Mouse (Mus musculus) kidney, adult 2 months (tissue): Measurements from ENCODE around the gene Mtf2. TPM values are rescaled to one million over a fixed set of nuclear protein-coding genes. Genes with fewer than 3 reads are reported as not detected.

Source experiments
- DNase-seq: peaks from one replicate; pipeline ENCODE4 v3.0.0; 2021
- H3K27ac ChIP-seq: fragments of 200-500 bp; 2 replicates; pipeline ENCODE4 v1.5.1; 2012; ENCODE audit warnings: low read depth, low read length, control low read depth, inconsistent platforms; ENCODE audit not compliant: insufficient read depth
- H3K27me3 ChIP-seq: fragments of 200-500 bp; replicated peaks from 2 replicates; pipeline ENCODE4 v1.6.1; 2012; ENCODE audit warnings: mild to moderate bottlenecking, moderate library complexity, low read length, inconsistent platforms; ENCODE audit not compliant: control insufficient read depth, insufficient read depth
- H3K36me3 ChIP-seq: fragments of 200-500 bp; 2 replicates; pipeline ENCODE4 v1.6.1; 2012; ENCODE audit warnings: mild to moderate bottlenecking, moderate library complexity, low read length, inconsistent platforms; ENCODE audit not compliant: control insufficient read depth, insufficient read depth
- H3K4me1 ChIP-seq: fragments of 200-500 bp; 2 replicates; pipeline ENCODE4 v1.6.1; 2011; ENCODE audit warnings: low read length; ENCODE audit not compliant: control insufficient read depth, insufficient read depth
- H3K4me3 ChIP-seq: fragments of 200-500 bp; 2 replicates; pipeline ENCODE4 v1.5.1; 2011; ENCODE audit warnings: mild to moderate bottlenecking, low read depth, low read length, control low read depth; ENCODE audit not compliant: insufficient read depth
- CTCF ChIP-seq: fragments of 200-500 bp; conservative IDR thresholded peaks from 2 replicates; pipeline ENCODE4 v1.5.1; 2011; ENCODE audit warnings: low read depth, mild to moderate bottlenecking, control low read depth, low read length, moderate library complexity, mixed read lengths; ENCODE audit not compliant: insufficient read depth, insufficient read length
- POLR2A ChIP-seq: fragments of 200-500 bp; IDR thresholded peaks from one replicate; pipeline ENCODE4 v1.6.1; 2011; ENCODE audit warnings: low read depth, low read length, control low read depth
- WGBS: fragments of 180-500 bp; shearing (Covaris S2); methylation state at CpG from one replicate; pipeline ENCODE4 v1.1.7; 2018; 5-methylcytosine and 5-hydroxymethylcytosine counted together
- polyA plus RNA-seq: library from polyadenylated mRNA; depleted of rRNA; stranded (reverse); fragments of >200 nt; gene quantifications from 2 replicates; pipeline ENCODE4 v1.2.3, GENCODE M21; 2012; rRNA removed

The Mtf2 gene
- polyA plus RNA-seq, 1 experiment: 8.1 TPM

DNA sequence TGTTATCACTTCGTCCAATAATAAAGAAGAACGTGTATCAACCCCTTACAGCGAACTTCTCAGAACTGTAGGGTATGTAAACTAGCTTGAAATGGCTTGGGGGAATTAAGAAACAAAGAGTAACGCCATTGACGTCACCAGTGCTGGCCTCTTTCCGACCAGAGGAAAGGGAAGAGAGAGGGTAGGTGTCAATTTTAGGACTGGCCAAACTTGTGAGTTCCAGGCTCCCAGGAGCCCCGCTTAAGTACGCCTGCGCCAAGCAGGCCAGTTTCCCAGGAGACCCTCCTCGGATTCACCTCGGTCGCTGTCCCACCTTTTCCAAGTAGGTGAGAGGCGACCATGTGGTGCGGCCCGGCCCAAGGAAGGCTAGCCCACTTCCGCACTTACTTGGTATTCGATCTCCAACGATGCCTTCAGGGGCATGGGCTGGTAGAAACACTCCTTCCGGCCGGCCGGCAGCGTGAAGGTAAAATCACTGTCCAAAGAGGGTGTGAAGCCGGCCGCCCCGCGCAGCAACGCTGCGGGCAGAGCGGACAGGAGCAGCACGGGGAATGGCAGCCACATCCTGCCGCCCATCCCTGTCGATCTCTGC is 66.5 kb downstream of the Mtf2 start:
- WGBS: under 1% methylated on average over 32 of the region's 32 CpGs
- no peak for TF ChIP-seq CTCF
- no peak for TF ChIP-seq POLR2A

DNA sequence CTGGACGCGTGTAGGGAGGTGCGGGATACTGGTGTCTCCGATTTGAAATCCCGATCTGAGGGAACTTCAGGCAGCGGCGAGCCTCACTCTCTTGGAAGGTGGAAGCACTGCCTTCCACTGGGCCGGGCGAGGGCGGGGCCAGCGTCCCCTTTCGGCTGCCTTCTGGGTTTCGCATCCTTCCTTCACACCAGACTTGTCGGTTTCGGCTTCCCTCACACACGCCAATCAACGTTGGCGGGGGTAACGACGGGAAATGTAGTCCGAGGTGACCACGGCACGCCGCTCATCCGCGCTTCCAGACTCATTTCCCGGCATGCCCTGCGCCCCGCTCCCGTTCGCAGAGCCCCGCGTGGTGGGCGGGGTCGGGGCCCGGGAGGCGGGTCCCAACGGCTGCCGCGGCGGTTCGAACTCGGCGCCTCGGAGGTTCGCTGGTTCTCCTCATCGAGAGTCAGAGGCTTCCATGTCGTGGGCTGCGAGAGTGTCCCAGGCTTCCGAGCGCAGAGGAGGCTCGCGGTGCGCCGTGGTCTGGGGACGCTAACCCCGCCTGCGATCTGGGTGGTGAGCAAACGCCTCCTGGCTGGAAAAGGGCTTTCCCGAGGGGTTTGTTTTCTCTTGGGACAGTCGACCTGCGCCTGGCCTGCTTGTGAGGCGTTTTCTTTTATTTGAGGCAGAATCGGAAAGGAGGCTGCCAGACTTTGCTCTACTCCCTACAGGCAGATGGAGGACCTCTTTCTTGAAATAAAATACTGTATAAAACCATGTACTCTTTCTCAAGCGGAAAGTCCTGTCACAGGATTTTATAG is 67.2 kb downstream of the Mtf2 start, which contains the start of the genes Tmed5 and Ccdc18:
TSS of gene Tmed5 (minus strand) at position 180 of the 803 bp plus-strand sequence.
TSS of gene Ccdc18 (plus strand) at position 435 of the 803 bp plus-strand sequence.
- under 1% methylated on average over 65 of the region's 65 CpGs for WGBS
- peak within 1 kb of the TSS; percentile 77 for H3K27ac ChIP-seq
- peak within 1 kb of the TSS; percentile 91 for H3K4me3 ChIP-seq
- TF ChIP-seq POLR2A (peak; percentile 37), CTCF (peak; percentile 22; the same call in 1 of the 2 replicates)
- no peaks in the 10 kb centered on the region for H3K36me3 ChIP-seq
- no peaks in the 10 kb centered on the region for H3K27me3 ChIP-seq
- no peaks in the 10 kb centered on the region; the same call in 1 of the 2 replicates for H3K4me1 ChIP-seq
- DNase-seq: peak; percentile 99

More for the DNA sequence above, 66.5 kb downstream of the Mtf2 start:
- H3K27ac ChIP-seq: peak overlapping the region; percentile 77
- peak; percentile 61 for DNase-seq
- peak overlapping the region; percentile 91 for H3K4me3 ChIP-seq
- no peaks in the 10 kb centered on the region for H3K36me3 ChIP-seq
- H3K27me3 ChIP-seq: no peaks in the 10 kb centered on the region
- no peaks in the 10 kb centered on the region; the same call in 1 of the 2 replicates for H3K4me1 ChIP-seq

DNA sequence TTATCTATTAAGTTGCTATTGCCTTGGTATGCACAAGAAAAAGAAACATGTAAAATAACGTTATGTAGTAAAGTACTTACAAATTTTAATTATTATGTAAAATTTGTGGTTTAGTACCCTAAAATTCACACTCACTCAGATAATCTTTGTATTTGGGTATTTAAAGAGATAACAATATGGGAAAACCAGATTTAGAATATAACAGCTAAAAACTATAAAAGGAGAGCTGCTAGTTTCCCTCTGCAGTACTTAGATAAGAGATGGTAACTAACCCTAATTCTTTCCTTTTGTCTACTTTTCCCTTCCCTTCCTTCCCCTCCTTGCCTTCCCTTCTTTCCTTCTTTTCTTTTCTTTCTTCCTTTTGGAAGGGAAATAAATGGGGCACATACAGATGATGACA is 87.1 kb downstream of the Mtf2 start:
- no peak overlapping the region for H3K4me3 ChIP-seq
- H3K4me1 ChIP-seq: no peaks in the 10 kb centered on the region
- no peak for TF ChIP-seq POLR2A
- no peak for TF ChIP-seq CTCF
- DNase-seq: no peak
- no peak overlapping the region for H3K27ac ChIP-seq
- WGBS: 96% methylated on average over 1 of the region's 1 CpGs
- no peaks in the 10 kb centered on the region for H3K36me3 ChIP-seq
- no peaks in the 10 kb centered on the region for H3K27me3 ChIP-seq

Other genes starting within 250 kb of the Mtf2 start
- gene Ube2d2b, start 235.6 kb upstream of the Mtf2 start, polyA plus RNA-seq: 0.08 TPM in 1 of 2 replicates, not detected in the other
- gene Evi5, start 190.6 kb upstream of the Mtf2 start, polyA plus RNA-seq: 37.3 and 39.0 TPM in 2 replicates
- 16.3 and 21.5 TPM in 2 replicates for gene Rpl5, start 165.2 kb upstream of the Mtf2 start, polyA plus RNA-seq
- gene Fam69a, start 78.6 kb upstream of the Mtf2 start, polyA plus RNA-seq: 4.4 and 7.0 TPM in 2 replicates
- gene Tmed5, start 66.9 kb downstream of the Mtf2 start, polyA plus RNA-seq: 39.7 and 60.9 TPM in 2 replicates
- 0.06 TPM in 1 of 2 replicates, not detected in the other for gene Ccdc18, start 67.2 kb downstream of the Mtf2 start, polyA plus RNA-seq
- gene Dr1, start 203.2 kb downstream of the Mtf2 start, polyA plus RNA-seq: 16.3 and 19.5 TPM in 2 replicates
- gene Pigg, start 246.9 kb downstream of the Mtf2 start, polyA plus RNA-seq: 16.6 and 18.7 TPM in 2 replicates